ENCODE assay signal across 9 mouse cellular contexts in the genomic region with DNA sequence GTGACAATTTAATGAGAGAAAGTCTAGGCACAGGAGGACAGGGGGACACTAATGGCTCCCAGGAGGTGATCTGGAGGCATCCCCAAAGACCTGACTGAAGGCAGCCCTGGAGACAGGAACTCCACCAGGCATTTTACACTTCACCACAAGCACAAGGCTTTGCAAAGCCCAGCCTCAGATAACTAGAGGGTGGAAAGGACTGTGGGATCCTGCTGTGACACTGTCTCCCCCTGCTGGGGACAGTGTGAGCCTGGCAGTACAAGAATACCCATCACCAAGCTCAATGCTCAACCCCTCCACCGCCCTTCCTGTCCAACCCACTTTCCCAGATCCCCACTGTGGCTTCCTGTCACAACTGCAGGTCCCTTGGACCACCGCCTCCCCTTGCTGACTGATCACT.
DNase-seq lines count a peak whose midpoint lies in the region; ATAC-seq and TF ChIP-seq lines count a peak whose summit lies in the region.
"Had no signal": no experiment of that assay in that cellular context is flagged by ENCODE, and none has a peak within 500 bp of the region (broad histone marks: within the 10 kb centered on the region; RNA-seq: fewer than 3 reads in every experiment).

No protein-coding gene starts in this region.

- peaks cover 2% of the 10 kb centered on the region; the same call in 1 of the 2 replicates for H3K27me3 ChIP-seq in hindbrain, embryonic 16.5 days (replicated peaks; ENCODE audit: control insufficient read depth, insufficient read depth, low read length)
- no peaks in the 10 kb centered on the region for H3K27me3 ChIP-seq in neural tube, embryonic 14.5 days (ENCODE audit: control insufficient read depth, insufficient read depth, low read length)
- H3K27me3 ChIP-seq: limb, embryonic 13.5 days had no signal

- H3K9ac ChIP-seq in hindbrain, embryonic 16.5 days (ENCODE audit: low read depth, low read length) = no peak overlapping the region
- H3K9ac ChIP-seq in neural tube, embryonic 14.5 days (replicated peaks; ENCODE audit: low read depth, low read length) = no peak overlapping the region
- H3K9ac ChIP-seq: limb, embryonic 13.5 days had no signal

- H3K9me3 ChIP-seq in hindbrain, embryonic 16.5 days (ENCODE audit: control insufficient read depth, low read length) = no peaks in the 10 kb centered on the region
- no peaks in the 10 kb centered on the region for H3K9me3 ChIP-seq in neural tube, embryonic 14.5 days (ENCODE audit: control insufficient read depth, low read length)
- H3K9me3 ChIP-seq: limb, embryonic 13.5 days had no signal

- no peaks in the 10 kb centered on the region; the same call in 1 of the 2 replicates for H3K4me1 ChIP-seq in hindbrain, embryonic 16.5 days (ENCODE audit: control insufficient read depth, insufficient read depth, low read depth, low read length)
- no peaks in the 10 kb centered on the region for H3K4me1 ChIP-seq in neural tube, embryonic 14.5 days (ENCODE audit: control insufficient read depth, insufficient read depth, low read length)
- H3K4me1 ChIP-seq: limb, embryonic 13.5 days had no signal

- no peak overlapping the region for H3K4me2 ChIP-seq in hindbrain, embryonic 16.5 days (ENCODE audit: low read length)
- H3K4me2 ChIP-seq in neural tube, embryonic 14.5 days (ENCODE audit: low read depth, low read length) = no peak overlapping the region
- H3K4me2 ChIP-seq: limb, embryonic 13.5 days had no signal

- TF ChIP-seq CTCF in left cerebral cortex, adult 2 months (IDR thresholded peaks at IDR 0.05) = peak; percentile 86

- DNase-seq in heart, adult 11 months = peak; percentile 82
- DNase-seq in heart, postnatal 36 days = no peak
- DNase-seq in adrenal gland, adult 18-20 months (ENCODE audit: low spot score in 2 of 2) = peak; percentile 19 to 36
- DNase-seq in embryo, embryonic 11.5 days (ENCODE audit: low read depth, low spot score) = peak; percentile 41
- peak; percentile 67 to 68 for DNase-seq in left cerebral cortex, adult 2 months (ENCODE audit: extremely low spot score in 1 of 2, low spot score in 2 of 2)
- DNase-seq in urinary bladder, postnatal 14 days (ENCODE audit: low spot score) = no peak

- intact Hi-C loops in heart, postnatal 36 days (cut with DNase I) = no loop called here
- intact Hi-C loops in left cerebral cortex, adult 2 months (cut with DNase I) = loop anchor here (2.0 to 5.0 kb wide), 5 partner anchors 60 to 837 kb away; no protein-coding TSS in a partner anchor

- ATAC-seq in hindbrain, embryonic 16.5 days = peak; percentile 71
- peak; percentile 46; the same call in 1 of the 2 replicates for ATAC-seq in neural tube, embryonic 14.5 days (ENCODE audit: low read depth)

- H3K36me3 ChIP-seq in hindbrain, embryonic 16.5 days (ENCODE audit: control insufficient read depth, insufficient read depth, low read length) = no peaks in the 10 kb centered on the region
- no peaks in the 10 kb centered on the region for H3K36me3 ChIP-seq in neural tube, embryonic 14.5 days (ENCODE audit: control insufficient read depth, insufficient read depth, low read length)
- H3K36me3 ChIP-seq: limb, embryonic 13.5 days had no signal

- no peak overlapping the region for H3K4me3 ChIP-seq in hindbrain, embryonic 16.5 days (ENCODE audit: low read length)
- no peak overlapping the region for H3K4me3 ChIP-seq in left cerebral cortex, adult 2 months
- no peak overlapping the region for H3K4me3 ChIP-seq in neural tube, embryonic 14.5 days (ENCODE audit: low read depth, low read length)
- H3K4me3 ChIP-seq: limb, embryonic 13.5 days had no signal

- WGBS in hindbrain, embryonic 16.5 days = 22% methylated on average over 2 of the region's 2 CpGs
- WGBS in neural tube, embryonic 14.5 days = 48% methylated on average over 2 of the region's 2 CpGs

- H3K27ac ChIP-seq in hindbrain, embryonic 16.5 days (ENCODE audit: low read depth, low read length) = no peak overlapping the region
- no peak overlapping the region for H3K27ac ChIP-seq in left cerebral cortex, adult 2 months
- no peak overlapping the region for H3K27ac ChIP-seq in neural tube, embryonic 14.5 days (ENCODE audit: low read depth, low read length)
- H3K27ac ChIP-seq: limb, embryonic 13.5 days had no signal

Comparison
In these comparisons a context has a peak if more than half of its experiments do, and no peak if none do; other contexts are left out.
1. DNase-seq: peak in heart, adult 11 months (single experiment), adrenal gland, adult 18-20 months (2 of 2), embryo, embryonic 11.5 days (single experiment) and left cerebral cortex, adult 2 months (2 of 2); none in heart, postnatal 36 days (0 of 2) and urinary bladder, postnatal 14 days (single experiment).